Mouse (Mus musculus): ENCODE results near the gene Fdx1l.

DNA sequence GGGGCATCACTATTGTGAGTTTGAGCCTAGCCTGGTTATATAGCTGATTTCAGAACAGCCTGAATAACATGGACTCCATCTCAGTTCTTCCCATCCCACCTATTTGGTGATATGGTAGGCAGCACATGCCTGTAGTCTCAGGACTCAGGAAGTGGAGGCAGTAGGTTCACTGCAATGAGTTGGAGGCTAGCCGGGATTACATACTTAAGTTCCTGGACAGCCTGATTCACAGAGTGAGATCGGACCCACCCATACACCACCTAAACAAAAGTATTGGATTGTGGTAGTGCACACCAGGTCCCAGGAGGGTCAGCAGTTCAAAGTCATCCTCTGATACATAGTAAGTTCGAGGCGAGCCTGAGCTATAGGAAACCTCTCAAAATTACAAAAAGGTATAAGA is 773 bp downstream of the Fdx1l start:
- no peak for TF ChIP-seq CTCF (IDR thresholded peaks at IDR 0.05; ENCODE audit: control insufficient read depth, insufficient read depth, low read length)
- TF ChIP-seq POLR2A (IDR thresholded peaks at IDR 0.05; ENCODE audit: borderline replicate concordance, control insufficient read depth, low read depth, low read length) = no peak
